Mouse (Mus musculus) lung, adult 2 months (tissue): ENCODE data around the gene Taf1a. TPM values are rescaled to one million over a fixed set of nuclear protein-coding genes. Genes with fewer than 3 reads are reported as not detected.

ENCODE experiments used
- DNase-seq: peaks from one replicate; pipeline ENCODE4 v3.0.0; 2022
- H3K4me1 ChIP-seq: fragments of 200-500 bp; 2 replicates; pipeline ENCODE4 v1.6.1; 2011; ENCODE audit warnings: low read length; ENCODE audit not compliant: control insufficient read depth, insufficient read depth
- H3K4me3 ChIP-seq: fragments of 200-500 bp; replicated peaks from 2 replicates; pipeline ENCODE3; 2011; ENCODE audit warnings: low read depth, mild to moderate bottlenecking, control low read depth, low read length; ENCODE audit errors: extremely low read depth
- CTCF ChIP-seq: fragments of 200-500 bp; IDR thresholded peaks from 2 replicates; pipeline ENCODE4 v1.5.1; 2011; ENCODE audit warnings: mild to moderate bottlenecking, low read length, control low read depth; ENCODE audit not compliant: insufficient read depth
- POLR2A ChIP-seq: fragments of 200-500 bp; IDR thresholded peaks from 2 replicates; pipeline ENCODE4 v1.6.1; 2011; ENCODE audit warnings: low read depth, mild to moderate bottlenecking, control low read depth, low read length, borderline replicate concordance; ENCODE audit errors: extremely low read depth
- WGBS: fragments of 180-500 bp; shearing (Covaris S2); methylation state at CpG from one replicate; pipeline ENCODE4 v1.1.7; 2018; 5-methylcytosine and 5-hydroxymethylcytosine counted together
- polyA plus RNA-seq: library from polyadenylated mRNA; depleted of rRNA; stranded (reverse); fragments of >200 nt; gene quantifications from 2 replicates; pipeline ENCODE4 v1.2.3, GENCODE M21; 2012; rRNA removed

Gene Taf1a
- polyA plus RNA-seq, 1 experiment: 10.3 TPM

DNA sequence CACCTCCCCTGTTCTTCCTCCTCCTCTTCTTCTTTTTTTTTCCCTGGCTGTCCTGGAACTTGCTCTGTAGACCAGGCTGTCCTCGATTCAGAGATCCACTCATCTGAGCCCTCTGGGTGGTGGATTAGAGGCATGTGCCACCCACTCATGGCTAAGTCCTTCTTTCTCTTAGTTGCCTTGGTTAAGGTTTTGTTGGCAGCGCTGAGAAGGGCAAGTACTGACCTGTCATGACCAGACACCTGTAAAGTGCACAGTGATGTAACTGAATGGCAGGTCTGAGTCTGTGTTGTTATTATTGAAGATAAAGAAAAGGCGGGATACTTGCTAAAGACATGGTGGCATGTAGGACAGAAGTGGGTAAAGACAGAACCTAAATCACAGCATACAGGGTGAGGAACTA lies 14.6 kb downstream of the Taf1a start:
- WGBS: 91% methylated on average over 3 of the region's 3 CpGs
- DNase-seq: no peak
- Histone ChIP-seq H3K4me1 (no peaks in the 10 kb centered on the region), H3K4me3 (no peak overlapping the region)
- TF ChIP-seq POLR2A (no peak), CTCF (no peak)

DNA sequence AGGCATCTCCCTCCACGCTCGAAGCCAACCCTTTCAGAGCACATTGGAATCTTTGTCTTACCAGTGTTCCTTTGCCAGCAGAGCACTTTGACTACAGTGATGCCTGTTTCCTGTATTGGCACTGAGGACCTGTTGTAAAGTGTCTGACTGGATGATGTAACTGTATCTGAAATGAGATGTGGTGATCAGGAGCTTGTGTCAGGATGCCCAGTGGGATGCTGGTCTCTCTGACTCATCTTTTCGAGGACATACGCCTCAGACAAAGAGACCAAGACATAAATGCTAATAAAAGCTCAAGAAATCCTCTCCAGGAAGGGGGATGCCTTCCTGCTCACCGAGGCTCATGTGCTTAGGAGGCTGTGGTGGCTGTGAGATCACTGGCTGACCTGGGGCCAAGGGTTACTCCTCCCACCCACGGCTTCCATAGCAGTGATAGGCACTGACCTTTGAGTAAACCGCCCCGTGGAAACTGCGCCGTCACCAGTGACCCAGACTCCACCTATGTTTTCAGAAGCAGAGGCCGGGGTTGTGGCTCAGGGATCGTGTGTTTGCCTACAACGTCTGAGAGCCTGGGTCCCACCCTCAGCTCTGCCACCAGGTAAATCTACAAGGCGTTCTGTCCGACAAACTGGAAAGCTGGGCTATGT lies 25.4 kb downstream of the Taf1a start:
- H3K4me3 ChIP-seq: no peak overlapping the region
- DNase-seq: no peak
- 86% methylated on average over 15 of the region's 15 CpGs for WGBS
- TF ChIP-seq CTCF (no peak), POLR2A (no peak)
- no peaks in the 10 kb centered on the region; the same call in 1 of the 2 replicates for H3K4me1 ChIP-seq

DNA sequence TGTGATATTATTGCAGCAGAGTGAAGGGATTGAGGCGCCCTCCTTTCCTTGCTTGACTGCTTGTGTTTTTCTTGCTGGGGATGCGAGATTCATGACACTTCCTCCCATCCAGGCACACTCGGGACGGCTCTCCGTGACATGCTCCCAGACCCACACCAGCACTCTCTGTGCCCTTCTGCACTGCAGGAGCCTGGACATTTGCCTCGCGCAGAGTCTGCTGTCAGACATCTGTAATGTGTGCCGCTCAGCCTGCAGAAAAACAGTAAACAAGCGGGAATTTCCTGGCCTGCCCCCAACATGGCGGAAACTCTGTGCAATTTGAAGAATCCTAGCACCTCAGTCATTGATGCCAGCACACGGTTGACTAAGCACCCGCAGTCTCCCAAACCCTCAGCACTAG lies 29.1 kb downstream of the Taf1a start, which contains the start of gene Hhipl2:
Gene Hhipl2 (plus strand): TSS at position 343 of the 400 bp plus-strand sequence.
- no peak for DNase-seq
- no peak within 1 kb of the TSS for H3K4me3 ChIP-seq
- no peak for TF ChIP-seq CTCF
- no peak for TF ChIP-seq POLR2A
- no peaks in the 10 kb centered on the region; the same call in 1 of the 2 replicates for H3K4me1 ChIP-seq
- WGBS: 63% methylated on average over 12 of the region's 12 CpGs

DNA sequence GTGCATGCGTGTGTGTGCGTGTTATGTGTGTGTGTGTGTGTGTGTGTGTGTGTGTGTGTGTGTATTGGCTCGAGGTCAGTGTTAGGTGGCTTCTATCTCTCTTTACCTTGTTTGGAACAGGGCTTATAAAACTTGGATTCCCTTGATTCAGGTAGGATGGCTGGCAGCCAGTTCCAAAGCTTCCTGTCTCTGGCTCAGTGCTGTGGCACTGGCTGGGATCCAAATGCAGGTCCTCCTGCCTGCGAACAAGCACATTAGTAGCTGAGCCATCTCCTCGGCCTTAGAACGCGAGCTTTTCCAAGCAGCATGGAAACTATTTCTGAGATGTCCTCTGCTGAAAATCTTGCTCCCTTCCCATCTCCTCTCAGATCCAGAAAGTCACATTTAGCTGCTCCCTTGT lies 31.0 kb downstream of the Taf1a start:
- DNase-seq: no peak
- Histone ChIP-seq H3K4me1 (no peaks in the 10 kb centered on the region; the same call in 1 of the 2 replicates), H3K4me3 (no peak overlapping the region)
- TF ChIP-seq CTCF: no peak
- no peak for TF ChIP-seq POLR2A
- 66% methylated on average over 7 of the region's 7 CpGs for WGBS

DNA sequence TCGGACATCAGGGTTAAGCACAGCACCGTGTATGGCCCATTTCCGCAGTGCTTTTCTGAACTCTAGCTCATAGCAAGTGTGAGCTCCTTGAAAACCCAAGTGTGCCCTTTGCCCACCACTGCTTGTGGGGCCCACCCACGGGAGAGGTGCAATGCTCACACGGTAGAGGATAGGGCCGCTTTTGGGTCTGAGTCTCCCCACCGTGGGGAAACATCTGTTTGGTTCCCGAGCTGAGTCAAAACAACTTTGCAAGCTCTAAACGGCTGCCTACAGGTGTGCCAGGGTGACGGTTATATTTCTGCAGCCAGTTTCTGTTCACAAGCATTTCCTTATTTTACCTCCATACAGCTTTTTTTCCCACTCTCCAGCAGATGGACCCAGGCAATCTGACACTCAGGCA lies 31.5 kb downstream of the Taf1a start:
- Histone ChIP-seq H3K4me3 (no peak overlapping the region), H3K4me1 (no peaks in the 10 kb centered on the region; the same call in 1 of the 2 replicates)
- no peak for DNase-seq
- TF ChIP-seq POLR2A (no peak), CTCF (no peak)
- WGBS: 80% methylated on average over 10 of the region's 10 CpGs

DNA sequence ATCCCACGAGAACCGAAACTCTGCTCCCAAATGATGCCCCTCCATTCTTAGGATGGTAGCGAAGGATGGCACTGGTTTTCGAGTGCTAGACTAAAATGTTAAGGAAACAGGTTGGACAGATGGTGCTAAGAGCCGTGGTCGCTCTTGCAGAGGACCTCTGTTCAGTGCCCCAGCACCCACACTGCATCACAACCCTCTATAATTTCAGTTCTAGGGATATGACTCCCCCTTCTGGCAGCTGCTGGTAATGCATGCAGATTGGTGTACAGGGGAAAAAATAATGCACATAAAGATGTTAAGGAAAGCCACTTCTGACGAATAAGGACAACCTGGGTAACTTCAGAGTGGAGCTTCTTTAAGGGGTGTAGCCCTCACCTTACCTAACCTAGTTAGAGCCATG lies 35.3 kb downstream of the Taf1a start:
- 91% methylated on average over 7 of the region's 7 CpGs for WGBS
- TF ChIP-seq CTCF (no peak), POLR2A (no peak)
- Histone ChIP-seq H3K4me3 (no peak overlapping the region), H3K4me1 (no peaks in the 10 kb centered on the region)
- DNase-seq: no peak

DNA sequence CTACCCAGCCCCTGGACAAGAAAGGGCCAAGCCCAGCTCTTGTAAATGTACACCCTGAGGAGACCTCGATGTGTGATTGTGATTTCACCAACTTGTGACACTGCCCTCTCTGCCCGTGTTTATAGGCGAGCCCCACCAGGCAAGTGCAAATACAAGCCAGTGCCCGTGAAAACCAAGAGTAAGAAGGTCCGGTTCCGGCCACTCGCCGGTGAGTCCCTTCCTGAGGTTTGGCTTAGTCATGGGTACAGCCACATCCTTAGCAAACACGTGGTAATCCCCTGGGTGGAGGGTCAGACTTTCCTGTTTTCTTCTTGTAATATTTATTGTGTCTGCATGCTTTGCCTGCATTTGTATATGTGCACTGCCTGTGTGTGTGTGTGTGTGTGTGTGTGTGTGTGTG lies 46.1 kb downstream of the Taf1a start:
- TF ChIP-seq CTCF (no peak), POLR2A (no peak)
- 83% methylated on average over 9 of the region's 9 CpGs for WGBS
- H3K4me1 ChIP-seq: no peaks in the 10 kb centered on the region
- no peak for DNase-seq
- H3K4me3 ChIP-seq: no peak overlapping the region

DNA sequence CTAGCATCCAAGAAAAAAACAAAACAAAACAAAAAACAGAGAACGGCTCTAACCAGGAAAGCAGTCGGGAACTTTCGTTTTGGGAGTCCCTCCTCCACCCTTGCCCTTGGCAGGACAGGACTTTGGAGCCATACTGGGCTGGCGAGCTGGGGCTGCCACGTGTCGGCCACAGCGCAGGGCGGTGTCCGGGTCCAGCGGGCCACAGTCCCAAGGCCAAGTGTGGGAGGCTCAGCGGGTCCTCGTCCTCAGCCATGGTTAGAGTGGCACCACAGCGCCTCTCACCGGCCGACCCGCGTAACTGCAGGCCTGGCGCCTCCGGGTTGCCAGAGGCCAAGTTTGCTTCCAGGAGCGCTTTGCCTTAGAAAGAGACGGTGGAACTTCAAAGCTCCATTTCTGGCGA lies 50.3 kb downstream of the Taf1a start:
- H3K4me1 ChIP-seq: no peaks in the 10 kb centered on the region
- TF ChIP-seq CTCF (peak; percentile 56), POLR2A (no peak)
- peak overlapping the region; percentile 70 for H3K4me3 ChIP-seq
- DNase-seq: peak; percentile 72
- WGBS: 16% methylated on average over 22 of the region's 22 CpGs

DNA sequence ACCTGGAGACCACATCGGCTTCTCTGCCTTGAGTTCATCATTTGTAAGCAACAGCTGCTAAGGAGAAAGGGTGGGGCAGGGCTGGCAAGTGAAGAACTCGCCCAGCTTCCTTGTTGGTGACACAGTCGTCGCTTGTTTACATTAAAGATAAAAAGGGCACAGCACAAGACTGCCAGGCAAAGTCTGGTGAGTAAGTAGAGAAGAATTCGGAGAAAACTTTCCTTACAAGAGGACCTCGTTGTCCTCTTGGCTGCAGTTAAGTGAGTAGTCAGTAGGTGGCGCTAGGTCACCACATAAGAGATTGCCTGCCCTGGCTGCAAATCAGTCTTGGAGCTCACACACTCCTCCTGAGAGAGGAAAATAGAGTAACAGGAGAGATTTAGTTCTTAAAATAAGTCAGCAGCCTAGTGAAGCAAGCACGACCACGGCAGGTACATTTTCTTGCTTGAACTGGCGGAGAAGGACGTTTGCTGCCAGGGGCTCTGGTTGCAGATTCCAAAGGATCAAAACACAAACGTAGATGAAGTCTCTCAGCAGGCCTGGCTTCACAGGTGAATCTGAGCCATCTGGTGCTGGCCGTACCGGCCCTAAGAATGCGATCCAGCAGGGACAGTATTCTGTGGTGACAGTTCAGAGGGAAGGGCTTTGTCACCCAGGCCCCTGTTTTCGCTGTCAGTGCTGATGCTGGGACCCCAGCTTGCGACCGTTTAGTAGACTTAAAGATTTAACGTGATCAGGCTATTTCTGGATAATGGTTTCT lies 53.4 kb downstream of the Taf1a start:
- peak; percentile 71 for DNase-seq
- H3K4me1 ChIP-seq: no peaks in the 10 kb centered on the region
- no peak overlapping the region for H3K4me3 ChIP-seq
- WGBS: 26% methylated on average over 19 of the region's 19 CpGs
- TF ChIP-seq POLR2A: no peak
- peak; percentile 92 for TF ChIP-seq CTCF

DNA sequence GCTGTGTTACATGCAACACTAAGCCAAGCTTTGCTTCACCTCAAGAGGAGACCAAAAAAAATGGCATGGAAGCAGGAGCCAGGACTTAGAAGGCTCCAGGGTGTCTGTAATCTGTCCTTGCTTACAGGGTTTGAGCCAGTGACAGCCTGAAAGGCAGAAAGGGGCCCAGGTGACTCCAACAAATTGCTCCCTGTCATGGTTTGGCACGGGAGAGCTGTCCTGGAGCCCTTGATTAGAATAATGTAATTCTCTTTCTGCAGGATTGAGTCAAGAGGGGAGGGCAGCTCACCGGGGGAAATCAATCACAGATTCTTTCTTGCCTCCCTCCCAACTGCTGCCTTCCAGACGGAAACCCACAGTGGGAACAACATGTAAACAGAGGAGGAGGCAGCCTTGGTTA lies 64.3 kb downstream of the Taf1a start:
- WGBS: 27% methylated on average over 3 of the region's 3 CpGs
- TF ChIP-seq POLR2A: no peak
- no peak for TF ChIP-seq CTCF
- no peak for DNase-seq
- no peak overlapping the region for H3K4me3 ChIP-seq
- no peaks in the 10 kb centered on the region for H3K4me1 ChIP-seq

Other genes with a start within 250 kb of the Taf1a start
- gene Disp1, start 167.5 kb upstream of the Taf1a start, polyA plus RNA-seq: 9.2 and 9.7 TPM in 2 replicates
- 14.7 and 24.7 TPM in 2 replicates for gene Aida, start 92.4 kb upstream of the Taf1a start, polyA plus RNA-seq
- 14.9 and 19.3 TPM in 2 replicates for gene Brox, start 91.7 kb upstream of the Taf1a start, polyA plus RNA-seq
- gene Mia3, start 19.4 kb upstream of the Taf1a start, polyA plus RNA-seq: 45.6 and 57.0 TPM in 2 replicates
- gene Hhipl2, start 29.2 kb downstream of the Taf1a start, polyA plus RNA-seq: 0.08 and 0.10 TPM in 2 replicates